Mouse (Mus musculus) frontal cortex, postnatal 36 days (tissue): Measurements from ENCODE around the gene Nr2c2.

ENCODE experiments used
- DNase-seq, 2 experiments: peaks; one replicate each; pipeline ENCODE4 v3.0.0; 2022; ENCODE audit warnings: low spot score in 2 of 2

The Nr2c2 gene

GRCm38 (mm10) chr6:92126861-92127468 lies 35.8 kb downstream of the Nr2c2 start:
- DNase-seq: no peak

DNA sequence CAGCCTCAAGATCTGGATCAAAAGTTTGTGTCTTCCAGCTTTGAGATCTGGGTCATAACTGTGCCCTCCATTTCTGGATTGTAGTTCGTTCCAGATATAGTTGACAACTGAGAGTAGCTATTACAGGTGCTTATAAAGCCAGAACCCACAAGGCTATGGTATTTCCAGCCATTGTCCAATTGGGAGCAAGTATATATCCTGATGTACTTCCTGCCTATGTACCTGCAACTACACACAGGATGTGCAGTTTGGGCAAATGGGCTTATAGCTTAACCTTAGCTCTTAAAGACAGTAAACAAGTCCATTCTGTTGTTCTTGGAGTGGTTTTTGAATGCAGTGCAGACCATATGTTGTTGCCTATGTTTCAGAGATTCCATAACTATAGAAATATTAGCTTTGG lies 40.3 kb downstream of the Nr2c2 start:
- no peak for DNase-seq

- DNase-seq: no peak
These were observed 41.1 kb downstream of the Nr2c2 start for GRCm38 (mm10) chr6:92132021-92132911.

DNA sequence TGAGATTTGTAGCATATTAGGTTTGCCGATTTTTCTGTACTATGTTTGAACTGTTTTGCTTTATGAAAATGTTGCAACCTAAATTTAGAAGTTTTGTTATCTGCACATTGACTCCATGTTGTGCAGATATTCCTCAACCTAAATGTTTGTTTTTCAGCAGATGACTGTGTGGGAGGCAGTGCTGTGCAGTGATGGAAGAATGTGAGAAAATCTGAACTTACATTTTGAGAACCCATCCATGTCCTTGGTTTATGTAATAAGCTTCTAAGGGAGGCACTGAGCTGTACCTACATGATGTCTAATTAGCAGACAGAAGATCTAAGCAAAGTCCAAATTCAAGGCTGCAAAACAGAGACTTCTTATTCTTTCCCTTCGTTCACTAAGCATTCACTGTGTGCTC lies 42.4 kb downstream of the Nr2c2 start:
- peak in 1 of 2 experiments; percentile 43 for DNase-seq

DNA sequence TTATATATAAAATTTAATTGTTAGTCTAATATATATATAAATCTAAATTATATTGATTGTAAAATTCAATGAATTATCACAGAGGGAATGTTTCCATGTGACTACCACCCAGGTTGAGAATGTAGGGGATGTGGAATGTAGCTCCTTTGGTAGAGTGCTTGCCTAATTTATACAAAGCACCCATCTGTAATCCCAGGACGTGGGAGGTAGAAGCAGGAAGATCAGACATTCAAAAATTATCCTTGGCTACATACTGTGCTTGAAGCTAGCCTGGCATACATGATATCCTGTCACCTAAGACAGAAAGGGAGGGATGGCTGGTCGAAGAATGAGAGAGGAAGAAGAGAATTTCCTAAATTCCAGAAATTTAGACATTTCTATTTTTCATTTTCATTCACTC lies 45.2 kb downstream of the Nr2c2 start:
- DNase-seq: peak in 1 of 2 experiments; percentile 66

- no peak for DNase-seq
These were observed 54.7 kb downstream of the Nr2c2 start for GRCm38 (mm10) chr6:92145881-92146280.

DNA sequence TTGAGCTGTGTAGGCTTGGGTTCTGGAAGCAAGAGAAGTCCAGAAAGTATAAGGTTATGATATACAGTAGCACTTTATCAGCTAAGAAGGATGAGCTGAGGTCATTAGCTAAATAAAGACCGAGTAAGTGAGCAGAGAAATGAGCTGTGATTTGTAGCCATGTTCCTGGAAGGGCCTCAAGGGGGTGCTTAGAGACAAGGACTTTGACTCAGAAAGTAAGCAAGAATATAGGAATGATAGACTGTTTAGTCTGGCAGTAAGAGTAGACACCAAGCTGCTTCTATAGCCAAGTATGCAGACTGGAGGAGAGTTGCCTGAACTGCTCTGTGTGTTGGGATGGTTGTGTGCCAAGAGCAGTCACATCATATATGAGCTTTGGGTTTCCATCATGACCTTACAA lies 62.6 kb downstream of the Nr2c2 start:
- no peak for DNase-seq

GRCm38 (mm10) chr6:92158801-92159200 lies 67.6 kb downstream of the Nr2c2 start:
- no peak for DNase-seq

DNA sequence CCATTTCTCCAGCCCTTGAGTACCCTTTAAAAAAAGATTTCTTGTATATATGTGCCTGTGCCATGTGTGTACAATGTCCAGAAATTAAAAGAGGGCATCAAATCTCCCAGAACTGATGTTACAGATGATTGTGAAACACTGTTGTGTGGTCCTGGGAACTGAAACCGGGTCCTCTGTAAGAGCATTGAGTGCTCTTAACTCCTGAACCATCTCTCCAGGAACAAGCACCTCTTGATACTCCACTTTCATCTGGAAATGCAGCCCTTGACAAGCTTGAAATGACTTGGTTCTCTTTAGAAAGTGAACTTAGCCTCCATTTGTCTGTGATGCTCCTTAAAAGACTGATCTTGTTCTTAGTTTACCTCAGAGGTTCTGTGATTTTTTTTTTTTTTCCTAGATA lies 71.5 kb downstream of the Nr2c2 start:
- DNase-seq: no peak

DNA sequence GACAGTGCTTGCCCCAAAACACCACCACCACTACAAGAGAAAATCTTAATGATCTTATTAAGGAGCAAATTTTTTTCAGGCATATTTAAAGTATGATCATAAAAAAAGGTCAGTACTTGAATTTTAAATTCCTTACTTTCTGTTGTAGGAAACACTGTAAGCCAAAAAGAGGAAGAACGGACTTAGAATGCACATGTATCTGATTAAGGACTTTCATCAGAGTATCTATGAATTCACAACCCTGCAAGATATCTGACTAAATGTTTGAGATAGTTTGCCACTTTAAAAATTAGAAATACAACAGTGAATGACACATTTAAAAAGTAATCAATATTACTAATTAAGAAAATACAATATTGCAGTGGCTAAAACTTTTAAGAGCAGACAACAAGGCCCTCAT lies 85.3 kb downstream of the Nr2c2 start:
- DNase-seq: no peak

DNA sequence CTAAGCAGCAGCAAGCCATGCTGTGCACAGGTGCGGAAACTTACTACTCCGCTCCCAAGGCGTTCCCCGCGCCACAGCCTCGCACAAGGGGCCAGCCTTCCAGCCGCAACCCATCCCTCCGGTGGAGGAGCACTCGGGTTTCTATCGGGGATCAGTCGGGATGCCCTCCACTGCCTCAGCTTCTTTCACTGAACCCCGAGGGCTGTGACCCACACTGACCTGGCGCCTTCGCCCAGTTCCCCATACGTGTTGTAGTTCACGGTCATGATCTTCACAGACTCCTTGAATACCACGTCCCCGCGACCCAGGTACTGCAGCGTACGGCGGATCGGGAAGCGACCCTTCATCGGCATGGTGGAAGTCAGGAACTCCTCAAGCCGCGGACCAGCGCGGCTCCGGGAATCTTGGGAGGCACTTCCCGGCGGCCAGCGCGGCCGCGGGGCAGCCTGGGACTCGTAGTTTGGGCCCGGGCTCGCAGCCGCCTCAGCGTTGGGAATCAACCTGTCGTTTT lies 92.5 kb downstream of the Nr2c2 start, which contains the start of gene Mrps25:
Gene Mrps25 (minus strand): TSS at position 413 of the 511 bp plus-strand sequence.
- DNase-seq: peak; percentile 68 to 82

DNA sequence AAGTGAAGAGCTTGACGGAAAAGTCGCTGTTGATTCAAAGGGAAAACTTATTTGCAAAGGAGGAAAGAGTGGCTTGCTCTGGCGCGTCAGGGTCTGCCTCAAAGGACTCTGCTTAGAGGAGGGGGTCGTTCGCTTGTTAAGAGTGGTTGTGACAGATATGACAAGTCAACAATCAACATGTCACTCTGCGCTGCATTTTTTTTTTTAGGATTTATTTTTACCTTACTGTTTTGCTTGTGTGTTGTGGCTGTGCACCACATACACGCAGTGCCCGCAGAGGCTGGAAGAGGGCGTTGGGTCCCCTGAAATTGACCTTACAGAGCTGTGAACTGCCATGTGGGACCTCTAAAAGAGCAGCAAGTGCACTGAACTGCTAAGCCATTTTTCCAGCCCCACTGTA lies 93.0 kb downstream of the Nr2c2 start:
- peak in 1 of 2 experiments; percentile 5 for DNase-seq

DNA sequence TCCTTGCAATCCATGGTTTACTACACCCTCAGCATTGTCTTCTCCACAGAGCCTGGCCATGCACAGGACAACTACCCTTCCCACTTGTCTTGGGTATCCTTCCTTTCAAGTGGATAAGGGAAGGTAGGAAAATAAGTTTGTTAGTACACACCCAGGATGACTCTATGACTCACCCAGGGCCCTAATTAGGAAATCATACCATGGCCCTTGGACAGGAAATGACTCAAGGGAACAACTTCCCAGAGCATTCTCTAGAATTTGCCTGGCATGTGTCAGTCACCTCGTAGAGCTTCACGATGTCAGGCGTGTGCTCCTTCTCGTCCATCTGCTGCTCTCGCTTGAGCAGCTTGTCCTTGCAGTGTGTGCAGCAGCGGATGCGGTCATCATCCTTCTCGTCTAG lies 108.2 kb downstream of the Nr2c2 start:
- DNase-seq: no peak

DNA sequence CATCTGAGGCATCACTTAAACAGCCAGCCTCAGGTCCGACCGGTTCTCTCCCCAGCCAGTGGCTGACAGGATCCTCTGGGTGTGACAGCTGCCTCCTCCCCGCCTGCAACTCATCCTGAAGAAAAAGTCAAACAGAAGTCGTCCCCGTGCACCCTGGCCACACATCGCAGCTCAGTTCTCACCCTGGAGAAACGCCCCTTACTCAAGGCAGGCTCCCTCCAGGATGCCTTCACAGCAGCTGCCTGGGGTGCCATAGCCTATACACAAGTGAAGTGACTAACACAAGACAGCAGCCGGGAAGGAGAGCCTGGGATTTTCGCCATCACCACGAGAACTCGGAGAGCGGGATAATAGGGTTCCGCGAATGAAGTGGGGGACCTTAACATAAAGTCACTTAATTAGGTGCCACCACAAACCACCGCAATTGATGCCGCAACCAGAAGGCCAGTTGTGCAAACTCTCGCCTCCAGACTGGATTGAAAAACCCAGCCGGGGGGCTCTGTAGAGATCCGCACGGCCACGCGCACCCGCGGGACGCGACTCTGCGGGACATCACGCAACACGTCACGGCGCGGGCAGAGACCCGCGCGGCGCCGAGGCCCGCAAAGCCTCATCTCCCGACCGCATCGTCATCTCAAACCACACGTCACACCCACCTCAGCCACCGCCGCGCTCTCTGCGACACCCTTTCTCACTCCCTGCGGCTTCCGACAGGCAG lies 123.0 kb downstream of the Nr2c2 start:
- peak in 1 of 2 experiments; percentile 13 for DNase-seq

GRCm38 (mm10) chr6:92214773-92215449 lies 123.7 kb downstream of the Nr2c2 start, which contains the start of gene Rbsn:
Rbsn (minus strand) TSS chr6:92214925.
- DNase-seq: peak; percentile 87 to 94

DNA sequence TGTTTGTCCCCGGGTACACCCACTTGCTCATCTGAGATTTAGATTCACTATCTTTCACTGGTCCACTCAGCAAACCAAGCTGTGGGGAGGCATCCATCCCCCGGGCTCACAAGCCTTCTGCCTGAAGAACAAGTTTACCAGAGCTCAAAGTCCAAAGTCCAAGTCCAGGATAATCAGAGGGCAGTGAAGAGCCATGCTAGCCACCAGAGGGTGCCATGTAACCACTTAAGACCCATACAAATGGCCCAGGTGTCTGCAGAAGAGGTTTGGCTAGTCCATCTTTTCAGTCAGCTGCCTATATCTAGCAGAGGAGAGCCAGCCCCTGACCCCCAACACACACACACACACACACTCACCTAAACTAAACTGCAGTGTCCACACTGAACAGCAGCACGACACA lies 128.3 kb downstream of the Nr2c2 start:
- peak; percentile 22 to 59 for DNase-seq

DNA sequence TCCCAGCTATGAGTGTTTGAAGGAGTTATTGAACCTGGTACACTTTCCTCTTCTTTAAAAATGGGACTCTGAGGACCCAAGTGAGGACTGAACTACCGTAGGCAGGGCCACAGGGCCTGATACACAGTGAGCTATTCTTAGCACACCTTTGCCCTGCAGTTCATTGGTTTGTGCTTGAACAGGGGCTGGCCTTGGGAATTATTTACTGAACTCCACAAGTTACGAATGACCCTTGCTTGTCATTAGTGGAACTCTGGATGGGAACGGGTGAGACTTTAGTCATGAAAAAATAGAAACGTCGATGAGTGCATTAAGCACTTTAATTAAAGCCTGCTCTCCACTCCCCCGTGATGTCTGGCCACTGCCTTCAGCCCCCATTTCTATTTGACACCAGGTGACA lies 130.4 kb downstream of the Nr2c2 start:
- no peak for DNase-seq

GRCm38 (mm10) chr6:92222021-92222420 lies 130.8 kb downstream of the Nr2c2 start:
- no peak for DNase-seq
